Mouse (Mus musculus) thymus, adult 2 months (tissue): Measurements from ENCODE around the gene Fbxl12. TPM values are rescaled to one million over a fixed set of nuclear protein-coding genes. Genes with fewer than 3 reads are reported as not detected.
"Not testable (repeated sequence)": the region's sequence is repeated elsewhere in the genome, so short reads cannot be mapped to it uniquely, and the experiment has no call there.

ENCODE experiments used
- DNase-seq: peaks from one replicate; pipeline ENCODE4 v3.0.0; 2021
- H3K27ac ChIP-seq: fragments of 200-500 bp; 2 replicates; pipeline ENCODE4 v1.5.1; 2012; ENCODE audit warnings: low read length, control low read depth; ENCODE audit not compliant: control insufficient read depth, insufficient read depth
- H3K27me3 ChIP-seq: fragments of 200-500 bp; 2 replicates; pipeline ENCODE4 v1.6.1; 2012; ENCODE audit warnings: mild to moderate bottlenecking, low read length, moderate library complexity, mixed read lengths; ENCODE audit not compliant: control insufficient read depth, insufficient read depth
- H3K36me3 ChIP-seq: fragments of 200-500 bp; 2 replicates; pipeline ENCODE4 v1.6.1; 2012; ENCODE audit warnings: mild to moderate bottlenecking, low read length, moderate library complexity; ENCODE audit not compliant: control insufficient read depth, insufficient read depth
- H3K4me1 ChIP-seq: fragments of 200-500 bp; replicated peaks from 2 replicates; pipeline ENCODE4 v1.6.1; 2012; ENCODE audit warnings: low read length; ENCODE audit not compliant: control insufficient read depth, insufficient read depth
- H3K4me3 ChIP-seq: fragments of 200-500 bp; 2 replicates; pipeline ENCODE4 v1.5.1; 2012; ENCODE audit warnings: mild to moderate bottlenecking, low read length, control low read depth, moderate library complexity; ENCODE audit not compliant: control insufficient read depth, insufficient read depth
- CTCF ChIP-seq: fragments of 200-500 bp; IDR thresholded peaks from 2 replicates; pipeline ENCODE4 v1.5.1; 2012; ENCODE audit warnings: mild to moderate bottlenecking, control low read depth, low read length, moderate library complexity, borderline replicate concordance; ENCODE audit not compliant: control insufficient read depth, poor library complexity, insufficient read depth; ENCODE audit errors: extremely low read depth
- POLR2A ChIP-seq: fragments of 200-500 bp; IDR thresholded peaks from 2 replicates; pipeline ENCODE4 v1.6.1; 2012; ENCODE audit warnings: mild to moderate bottlenecking, low read length, control low read depth, moderate library complexity; ENCODE audit not compliant: control insufficient read depth, poor library complexity, insufficient read depth; ENCODE audit errors: extremely low read depth
- WGBS: fragments of 180-500 bp; shearing (Covaris S2); methylation state at CpG from one replicate; pipeline ENCODE4 v1.1.7; 2018; 5-methylcytosine and 5-hydroxymethylcytosine counted together
- polyA plus RNA-seq: library from polyadenylated mRNA; depleted of rRNA; stranded (reverse); fragments of >200 nt; gene quantifications from 2 replicates; pipeline ENCODE4 v1.2.3, GENCODE M21; 2012; rRNA removed

The Fbxl12 gene
- 560 and 583 TPM in 2 replicates for polyA plus RNA-seq

- under 1% methylated on average over 43 of the region's 43 CpGs for WGBS
- TF ChIP-seq CTCF (0 out of 2 replicates have a peak, but pooled peaks have one; percentile 15), POLR2A (peak; percentile 68)
- peaks cover 14% of the 10 kb centered on the region for H3K36me3 ChIP-seq
- H3K27ac ChIP-seq, result peak within 1 kb of the TSS; percentile 87
- H3K4me1 ChIP-seq, result peaks cover 16% of the 10 kb centered on the region
- no peaks in the 10 kb centered on the region for H3K27me3 ChIP-seq
- peak; percentile 73 for DNase-seq
- peak within 1 kb of the TSS; percentile 83 for H3K4me3 ChIP-seq
Observed at GRCm38 (mm10) chr9:20644360-20645081, at the start of gene Fbxl12. Fbxl12 (minus strand) TSS chr9:20644767.

GRCm38 (mm10) chr9:20692863-20693262 is 48.3 kb upstream of the Fbxl12 start:
- Histone ChIP-seq H3K4me3 (no peak overlapping the region), H3K27ac (no peak overlapping the region), H3K27me3 (peaks cover 5% of the 10 kb centered on the region; the same call in 1 of the 2 replicates), H3K36me3 (no peaks in the 10 kb centered on the region), H3K4me1 (no peaks in the 10 kb centered on the region)
- TF ChIP-seq CTCF (no peak), POLR2A (no peak)
- DNase-seq, result no peak
- WGBS, result 96% methylated on average over 3 of the region's 3 CpGs

- 88% methylated on average over 2 of the region's 2 CpGs for WGBS
Observed at GRCm38 (mm10) chr9:20690449-20690848, 45.9 kb upstream of the Fbxl12 start.

GRCm38 (mm10) chr9:20689913-20690312 is 45.3 kb upstream of the Fbxl12 start:
- Histone ChIP-seq H3K36me3 (no peaks in the 10 kb centered on the region), H3K27ac (no peak overlapping the region), H3K4me1 (no peaks in the 10 kb centered on the region), H3K4me3 (no peak overlapping the region), H3K27me3 (peaks cover 3% of the 10 kb centered on the region; the same call in 1 of the 2 replicates)
- no peak for DNase-seq
- WGBS, result 31% methylated on average over 4 of the region's 4 CpGs
- no peak for TF ChIP-seq CTCF
- no peak for TF ChIP-seq POLR2A

More at GRCm38 (mm10) chr9:20690449-20690848, 45.9 kb upstream of the Fbxl12 start:
- H3K27ac ChIP-seq, H3K27me3 ChIP-seq, DNase-seq, H3K4me3 ChIP-seq, H3K36me3 ChIP-seq, H3K4me1 ChIP-seq: not testable (repeated sequence)

- DNase-seq, result no peak
- Histone ChIP-seq H3K36me3 (no peaks in the 10 kb centered on the region), H3K27me3 (no peaks in the 10 kb centered on the region; the same call in 1 of the 2 replicates), H3K4me1 (no peaks in the 10 kb centered on the region), H3K27ac (no peak overlapping the region), H3K4me3 (no peak overlapping the region)
- 67% methylated on average over 1 of the region's 1 CpGs for WGBS
- no peak for TF ChIP-seq CTCF
- no peak for TF ChIP-seq POLR2A
Observed at GRCm38 (mm10) chr9:20689403-20689802, 44.8 kb upstream of the Fbxl12 start.

- Histone ChIP-seq H3K27me3 (no peaks in the 10 kb centered on the region), H3K27ac (no peak overlapping the region), H3K4me1 (no peaks in the 10 kb centered on the region), H3K4me3 (no peak overlapping the region), H3K36me3 (no peaks in the 10 kb centered on the region)
- TF ChIP-seq POLR2A (no peak), CTCF (no peak)
- 61% methylated on average over 17 of the region's 17 CpGs for WGBS
- DNase-seq, result no peak
Observed at GRCm38 (mm10) chr9:20685081-20685861, 40.7 kb upstream of the Fbxl12 start.
